Mouse (Mus musculus): ENCODE data around the gene Epo. TPM values are rescaled to one million over a fixed set of nuclear protein-coding genes. Genes with fewer than 3 reads are reported as not detected.
A peak's percentile ranks its signal among the peaks of the same experiment; 100 is the strongest.

Gene Epo
- polyA plus RNA-seq, 1 experiment from 2014 or later, result 0.96 TPM

DNA sequence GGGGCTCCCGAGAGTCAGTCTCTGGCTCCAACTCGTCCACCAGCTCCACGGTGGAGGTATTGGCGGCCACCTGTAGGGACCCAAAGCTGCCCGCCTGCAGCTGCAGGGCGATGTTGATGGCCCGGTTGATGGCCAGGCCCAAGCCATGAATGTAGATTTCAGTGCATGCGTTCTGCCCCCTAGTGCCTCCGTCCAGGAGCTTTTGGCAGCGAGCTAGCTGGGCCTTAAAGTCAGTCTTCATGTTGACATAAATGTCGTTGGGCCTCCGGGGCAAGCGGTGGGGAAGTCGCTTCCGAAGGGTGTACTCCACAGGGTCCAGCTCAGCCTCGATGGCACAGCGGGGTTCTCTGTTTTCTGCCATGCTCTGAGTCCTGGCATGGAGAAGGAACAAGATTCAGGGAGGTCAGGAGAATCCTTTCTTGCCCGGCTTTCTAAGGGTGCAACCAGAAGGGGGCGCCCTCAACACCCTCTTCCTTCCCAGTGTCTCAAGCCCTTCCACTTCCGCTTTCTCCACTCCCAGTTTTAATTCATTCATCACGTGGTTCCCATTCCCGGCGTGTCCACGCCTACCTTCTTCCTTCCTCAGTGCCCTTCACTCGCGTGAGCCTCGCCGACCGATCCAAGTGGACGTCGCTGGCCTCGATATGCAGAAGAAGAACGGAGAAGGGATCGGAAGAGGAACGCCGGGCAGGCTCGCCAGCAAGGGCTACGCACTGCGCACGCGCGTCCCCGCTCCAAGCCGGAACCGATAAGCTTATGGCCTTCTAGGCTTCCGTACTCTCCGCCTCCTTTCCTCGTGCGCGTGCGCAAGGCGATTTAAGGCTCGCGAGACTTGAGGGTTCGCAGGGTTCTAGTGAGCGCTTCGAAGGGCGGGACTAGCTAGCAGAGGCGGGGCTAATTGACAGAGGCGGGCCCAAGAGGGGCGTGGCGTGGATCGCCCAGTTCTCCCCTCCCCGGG, 31.1 kb downstream of the Epo start, which contains the start of gene Pop7:
Pop7 (minus strand) TSS at position 810 of the 958 bp plus-strand sequence.
- Histone ChIP-seq H3K36me3 (peaks cover 11% of the 10 kb centered on the region), H3K9ac (peak within 1 kb of the TSS; percentile 84), H3K27me3 (no peaks in the 10 kb centered on the region), H3K27ac (peak within 1 kb of the TSS; percentile 91), H3K4me1 (replicated peaks) (peaks cover 37% of the 10 kb centered on the region), H3K4me3 (replicated peaks) (peak within 1 kb of the TSS; percentile 70), H3K4me2 (peak within 1 kb of the TSS; percentile 89), H3K9me3 (replicated peaks) (no peaks in the 10 kb centered on the region)
- DNase-seq (peak; percentile 100), ATAC-seq (ENCODE audit: low read depth) (peak; percentile 92)
- WGBS (ENCODE audit: insufficient replicate concordance), result 2% methylated on average over 64 of the region's 64 CpGs

- no peak for DNase-seq
- H3K36me3 ChIP-seq, result peaks cover 11% of the 10 kb centered on the region
- no peak overlapping the region for H3K4me2 ChIP-seq
- no peak overlapping the region for H3K4me3 ChIP-seq (replicated peaks)
- H3K9me3 ChIP-seq (replicated peaks), result no peaks in the 10 kb centered on the region
- no peaks in the 10 kb centered on the region for H3K27me3 ChIP-seq
- peaks cover 37% of the 10 kb centered on the region for H3K4me1 ChIP-seq (replicated peaks)
- peak overlapping the region; percentile 82 for H3K9ac ChIP-seq
- WGBS (ENCODE audit: insufficient replicate concordance), result 80% methylated on average over 7 of the region's 7 CpGs
- no peak overlapping the region for H3K27ac ChIP-seq
- ATAC-seq (ENCODE audit: low read depth), result no peak
Observed at GRCm38 (mm10) chr5:137500186-137500585, 32.9 kb downstream of the Epo start.

- H3K27ac ChIP-seq, result no peak overlapping the region
- H3K36me3 ChIP-seq, result no peaks in the 10 kb centered on the region
- H3K4me1 ChIP-seq (replicated peaks), result no peaks in the 10 kb centered on the region
- H3K9me3 ChIP-seq (replicated peaks), result no peaks in the 10 kb centered on the region
- H3K4me2 ChIP-seq, result no peak overlapping the region
- ATAC-seq (ENCODE audit: low read depth) (no peak), DNase-seq (no peak)
- H3K9ac ChIP-seq, result no peak overlapping the region
- no peaks in the 10 kb centered on the region for H3K27me3 ChIP-seq
- H3K4me3 ChIP-seq (replicated peaks), result no peak overlapping the region
- WGBS (ENCODE audit: insufficient replicate concordance), result 65% methylated on average over 13 of the region's 13 CpGs
Observed at GRCm38 (mm10) chr5:137493831-137494230, 39.2 kb downstream of the Epo start.

DNA sequence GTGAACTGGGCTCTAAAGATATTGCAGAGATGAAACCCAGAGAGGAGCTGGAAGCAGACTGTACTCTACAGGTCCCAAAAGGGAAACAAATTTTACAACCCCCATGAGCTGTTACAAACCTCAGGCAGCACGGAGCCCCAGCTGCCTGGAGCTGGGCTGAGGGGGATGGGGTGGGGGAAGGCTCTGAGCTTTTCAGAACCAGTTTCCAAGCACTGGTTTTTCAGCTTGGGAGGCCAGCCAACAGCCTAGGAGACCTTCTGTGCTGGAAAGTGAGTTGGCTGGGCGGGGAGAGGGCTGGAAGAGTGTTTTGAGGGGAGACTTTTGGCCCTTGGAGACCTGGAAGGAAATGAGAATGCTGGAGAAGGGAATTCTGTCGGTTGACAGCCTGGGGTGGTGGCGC, 41.5 kb downstream of the Epo start:
- no peak overlapping the region for H3K27ac ChIP-seq
- peaks cover 3% of the 10 kb centered on the region for H3K27me3 ChIP-seq
- H3K36me3 ChIP-seq, result no peaks in the 10 kb centered on the region
- H3K4me3 ChIP-seq (replicated peaks), result no peak overlapping the region
- DNase-seq, result no peak
- no peak overlapping the region for H3K9ac ChIP-seq
- H3K4me1 ChIP-seq (replicated peaks), result no peaks in the 10 kb centered on the region
- WGBS (ENCODE audit: insufficient replicate concordance), result 44% methylated on average over 4 of the region's 4 CpGs
- H3K4me2 ChIP-seq, result no peak overlapping the region
- ATAC-seq (ENCODE audit: low read depth), result no peak
- H3K9me3 ChIP-seq (replicated peaks), result no peaks in the 10 kb centered on the region

- Histone ChIP-seq H3K27me3 (peaks cover 29% of the 10 kb centered on the region), H3K4me1 (replicated peaks) (no peaks in the 10 kb centered on the region), H3K9me3 (replicated peaks) (no peaks in the 10 kb centered on the region), H3K36me3 (no peaks in the 10 kb centered on the region), H3K27ac (no peak overlapping the region), H3K9ac (no peak overlapping the region), H3K4me2 (no peak overlapping the region), H3K4me3 (replicated peaks) (no peak overlapping the region)
- WGBS (ENCODE audit: insufficient replicate concordance), result 73% methylated on average over 7 of the region's 7 CpGs
- DNase-seq, result no peak
- ATAC-seq (ENCODE audit: low read depth), result no peak
Observed at GRCm38 (mm10) chr5:137487616-137488015, 45.4 kb downstream of the Epo start.

- H3K9ac ChIP-seq, result peak overlapping the region; percentile 45
- H3K27me3 ChIP-seq, result peaks cover 29% of the 10 kb centered on the region
- no peaks in the 10 kb centered on the region for H3K9me3 ChIP-seq (replicated peaks)
- peak overlapping the region; percentile 43 for H3K4me2 ChIP-seq
- no peaks in the 10 kb centered on the region for H3K4me1 ChIP-seq (replicated peaks)
- H3K27ac ChIP-seq, result no peak overlapping the region
- 5% methylated on average over 17 of the region's 17 CpGs for WGBS (ENCODE audit: insufficient replicate concordance)
- DNase-seq, result no peak
- no peaks in the 10 kb centered on the region for H3K36me3 ChIP-seq
- peak overlapping the region; percentile 47 for H3K4me3 ChIP-seq (replicated peaks)
- ATAC-seq (ENCODE audit: low read depth), result no peak
Observed at GRCm38 (mm10) chr5:137485851-137486155, 47.2 kb downstream of the Epo start.

DNA sequence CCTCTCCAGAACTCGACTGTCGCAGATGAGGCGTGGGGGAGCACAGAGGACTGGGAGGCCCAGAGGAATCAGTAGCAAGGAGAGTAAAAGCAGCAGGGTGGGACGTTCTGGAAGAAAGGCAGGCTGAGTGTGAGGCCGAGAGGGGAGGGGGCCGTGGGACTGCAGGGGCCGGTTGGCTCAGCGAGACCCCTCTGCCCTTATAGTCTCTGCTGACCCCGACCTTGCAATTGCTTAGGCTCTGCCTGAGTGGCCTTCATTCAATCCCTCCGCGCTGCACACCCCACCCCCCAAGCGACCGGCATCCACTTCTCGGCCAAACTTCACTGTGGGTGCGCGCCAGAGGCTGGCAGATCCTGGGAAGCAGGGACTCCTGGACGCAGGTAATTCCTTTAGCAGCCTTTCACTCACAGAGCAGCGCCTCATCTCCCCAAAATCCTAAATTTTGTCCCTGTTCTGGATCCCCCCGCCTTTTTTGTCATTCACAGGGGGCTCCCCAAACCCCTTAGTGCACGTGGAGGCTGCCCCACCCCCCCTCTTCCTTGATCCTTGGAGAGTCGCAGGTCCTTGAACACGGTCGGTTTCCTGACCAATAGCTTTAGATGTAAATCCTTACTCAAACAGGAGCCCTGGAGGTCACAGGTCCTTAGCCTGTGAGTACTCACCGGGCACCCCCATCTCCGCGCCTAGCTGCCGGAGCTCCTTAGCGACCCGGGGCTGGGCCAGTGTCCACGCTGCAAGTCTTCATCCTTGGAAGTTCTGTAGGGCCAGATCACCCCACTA, 47.8 kb downstream of the Epo start:
- WGBS (ENCODE audit: insufficient replicate concordance), result 15% methylated on average over 30 of the region's 30 CpGs
- Histone ChIP-seq H3K9ac (peak overlapping the region; percentile 45), H3K4me2 (peak overlapping the region; percentile 43), H3K9me3 (replicated peaks) (no peaks in the 10 kb centered on the region), H3K4me3 (replicated peaks) (peak overlapping the region; percentile 47), H3K36me3 (no peaks in the 10 kb centered on the region), H3K27me3 (peaks cover 29% of the 10 kb centered on the region), H3K4me1 (replicated peaks) (no peaks in the 10 kb centered on the region), H3K27ac (no peak overlapping the region)
- DNase-seq (no peak), ATAC-seq (ENCODE audit: low read depth) (no peak)

GRCm38 (mm10) chr5:137481897-137482296, 51.1 kb downstream of the Epo start:
- peak; percentile 9 for DNase-seq

DNA sequence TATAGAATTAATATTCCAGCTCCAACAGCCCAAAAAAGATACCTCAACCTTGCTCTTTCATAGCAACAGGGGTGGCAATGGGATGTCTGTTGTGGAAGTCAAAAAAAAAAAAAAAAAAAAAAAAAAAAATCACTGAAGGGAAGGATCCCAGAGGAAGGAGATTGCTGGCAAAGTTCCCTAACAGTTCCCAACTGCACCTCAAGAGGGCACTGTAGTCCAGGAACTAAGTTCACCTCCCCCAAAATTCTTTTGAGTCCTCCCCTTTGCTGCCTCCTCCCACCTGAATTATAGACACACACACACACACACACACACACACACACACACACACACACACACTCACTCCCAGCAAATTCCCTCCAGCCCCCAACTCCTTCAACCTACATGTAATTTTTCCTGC, 51.9 kb downstream of the Epo start:
- no peak overlapping the region for H3K4me3 ChIP-seq (replicated peaks)
- H3K27me3 ChIP-seq, result peaks cover 22% of the 10 kb centered on the region
- no peak overlapping the region for H3K4me2 ChIP-seq
- H3K9ac ChIP-seq, result no peak overlapping the region
- H3K4me1 ChIP-seq (replicated peaks), result no peaks in the 10 kb centered on the region
- no peaks in the 10 kb centered on the region for H3K36me3 ChIP-seq
- H3K27ac ChIP-seq, result peak overlapping the region; percentile 68
- peak; percentile 23 for DNase-seq
- no peaks in the 10 kb centered on the region for H3K9me3 ChIP-seq (replicated peaks)
- no peak for ATAC-seq (ENCODE audit: low read depth)

More at GRCm38 (mm10) chr5:137481897-137482296, 51.1 kb downstream of the Epo start:
- no peak overlapping the region for H3K4me2 ChIP-seq
- H3K4me3 ChIP-seq (replicated peaks), result no peak overlapping the region
- WGBS (ENCODE audit: insufficient replicate concordance), result 44% methylated on average over 8 of the region's 8 CpGs
- H3K36me3 ChIP-seq, result no peaks in the 10 kb centered on the region
- H3K27me3 ChIP-seq, result peaks cover 29% of the 10 kb centered on the region
- H3K9ac ChIP-seq, result no peak overlapping the region
- H3K4me1 ChIP-seq (replicated peaks), result no peaks in the 10 kb centered on the region
- no peaks in the 10 kb centered on the region for H3K9me3 ChIP-seq (replicated peaks)
- H3K27ac ChIP-seq, result peak overlapping the region; percentile 68
- peak; percentile 63 for ATAC-seq (ENCODE audit: low read depth)

DNA sequence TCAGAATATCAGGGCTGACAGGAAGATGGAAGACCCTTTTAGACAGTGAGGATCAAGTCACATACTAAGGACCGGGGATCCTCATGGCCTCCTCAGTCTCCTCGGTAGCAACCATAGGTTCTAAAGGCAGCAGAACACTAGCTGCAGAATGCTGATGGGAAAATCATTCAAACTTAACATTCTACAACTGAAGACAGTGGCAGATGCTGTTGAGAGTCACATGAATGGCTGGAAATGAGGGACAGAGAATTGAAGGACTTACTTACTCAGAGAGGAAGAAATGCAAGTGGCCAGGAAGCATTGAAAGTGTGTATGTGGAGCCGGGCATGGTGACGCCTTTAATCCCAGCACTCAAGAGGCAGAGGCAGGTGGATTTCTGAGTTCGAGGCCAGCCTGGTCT, 56.1 kb downstream of the Epo start, which contains the start of gene Zan:
Zan (minus strand) TSS at position 101 of the 400 bp plus-strand sequence.
- 0 out of 2 replicates have a peak, but pooled peaks cover 2% of the 10 kb centered on the region for H3K27me3 ChIP-seq
- no peak within 1 kb of the TSS for H3K4me3 ChIP-seq (replicated peaks)
- no peaks in the 10 kb centered on the region for H3K9me3 ChIP-seq (replicated peaks)
- no peak within 1 kb of the TSS for H3K27ac ChIP-seq
- H3K36me3 ChIP-seq, result no peaks in the 10 kb centered on the region
- ATAC-seq (ENCODE audit: low read depth), result no peak
- no peak within 1 kb of the TSS for H3K9ac ChIP-seq
- WGBS (ENCODE audit: insufficient replicate concordance), result 74% methylated on average over 5 of the region's 5 CpGs
- H3K4me2 ChIP-seq, result no peak within 1 kb of the TSS
- DNase-seq, result no peak
- H3K4me1 ChIP-seq (replicated peaks), result peaks cover 8% of the 10 kb centered on the region

DNA sequence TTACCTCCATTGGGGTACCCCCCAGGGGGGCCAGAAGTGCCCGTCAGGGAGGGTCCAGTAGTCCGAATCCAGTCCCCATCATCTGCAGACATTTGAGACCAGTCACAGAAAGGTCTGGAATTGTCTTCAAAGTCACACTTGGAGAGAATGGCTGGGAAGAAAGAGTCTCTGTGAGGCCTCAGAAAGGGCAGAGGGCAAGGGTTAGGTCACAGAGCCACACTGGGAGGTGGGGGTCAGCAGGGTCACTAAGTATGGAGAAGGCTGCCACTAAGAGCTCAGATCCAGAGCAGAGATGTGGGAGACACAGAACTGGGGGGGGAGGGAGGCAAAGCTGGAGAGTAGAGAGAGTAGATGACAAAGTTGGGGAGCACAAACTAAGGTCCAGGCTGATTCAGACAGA, 58.7 kb downstream of the Epo start:
- Histone ChIP-seq H3K4me1 (replicated peaks) (peaks cover 8% of the 10 kb centered on the region), H3K9me3 (replicated peaks) (no peaks in the 10 kb centered on the region), H3K4me3 (replicated peaks) (no peak overlapping the region), H3K36me3 (no peaks in the 10 kb centered on the region), H3K4me2 (no peak overlapping the region), H3K27ac (no peak overlapping the region), H3K9ac (no peak overlapping the region), H3K27me3 (0 out of 2 replicates have a peak, but pooled peaks cover 2% of the 10 kb centered on the region)
- 48% methylated on average over 2 of the region's 2 CpGs for WGBS (ENCODE audit: insufficient replicate concordance)
- no peak for ATAC-seq (ENCODE audit: low read depth)
- DNase-seq, result no peak
